Mouse (Mus musculus) liver, adult 2 months (tissue): Measurements from ENCODE around the gene Crb1.

Experiments
- CTCF ChIP-seq: fragments of 200-500 bp; IDR thresholded peaks from 2 replicates; pipeline ENCODE4 v1.5.1; 2011; ENCODE audit warnings: low read depth, low read length, control low read depth
- POLR2A ChIP-seq: fragments of 200-500 bp; IDR thresholded peaks from 2 replicates; pipeline ENCODE4 v1.6.1; 2011; ENCODE audit warnings: low read length, control low read depth; ENCODE audit not compliant: insufficient read depth; ENCODE audit errors: extremely low read depth

DNA sequence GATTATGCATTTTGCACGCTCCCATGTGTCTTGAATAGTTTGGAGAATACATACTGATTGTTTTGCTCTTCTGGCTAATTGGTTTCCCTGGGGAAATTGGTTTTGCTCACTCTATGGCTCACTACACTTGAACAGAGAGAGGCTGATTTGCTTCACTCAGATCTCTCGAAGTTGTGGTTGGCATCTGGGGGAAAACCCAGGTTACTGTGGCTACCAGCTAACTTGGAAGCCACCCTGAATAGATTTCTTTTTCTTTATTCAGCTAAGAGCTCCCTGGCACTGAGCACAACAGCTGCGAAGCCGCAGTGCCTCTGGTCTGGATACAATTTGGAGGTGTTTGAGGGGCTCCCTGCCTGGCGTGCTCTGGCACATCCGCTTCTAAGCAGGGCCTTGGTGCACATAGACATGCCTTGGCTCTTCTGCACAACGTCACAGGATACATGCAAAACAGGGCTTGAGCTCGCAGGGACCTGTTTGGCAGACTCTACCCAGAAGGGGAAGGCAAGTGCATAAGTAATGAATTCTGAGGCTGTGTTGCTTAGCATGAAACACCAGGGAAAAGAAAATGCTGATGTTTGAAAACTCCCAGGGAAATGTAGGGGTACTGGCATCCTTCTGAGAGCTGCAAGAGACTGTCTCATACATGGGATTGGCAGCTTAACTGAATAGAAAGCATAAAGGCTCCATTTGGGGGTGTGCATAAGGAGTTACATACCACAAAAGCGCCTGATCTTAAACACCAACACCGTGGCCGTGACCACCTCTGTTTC is 30.1 kb downstream of the Crb1 start:
- no peak for TF ChIP-seq CTCF
- no peak for TF ChIP-seq POLR2A
